Mouse (Mus musculus): ENCODE results near the gene Sh3gl3. TPM values are rescaled to one million over a fixed set of nuclear protein-coding genes. Genes with fewer than 3 reads are reported as not detected.

Sh3gl3 gene
- polyA plus RNA-seq, 1 experiment, result 0.53 TPM

- Histone ChIP-seq H3K27ac (ENCODE audit: insufficient read depth, low read length) (no peak overlapping the region), H3K4me1 (ENCODE audit: control insufficient read depth, insufficient read depth, insufficient read length) (no peaks in the 10 kb centered on the region; the same call in 1 of the 2 replicates)
Observed at GRCm38 (mm10) chr7:82234898-82235290, 61.3 kb downstream of the Sh3gl3 start.

GRCm38 (mm10) chr7:82235486-82235885 lies 61.8 kb downstream of the Sh3gl3 start:
- Histone ChIP-seq H3K4me3 (ENCODE audit: extremely low read depth, insufficient read depth, insufficient read length) (no peak overlapping the region), H3K36me3 (ENCODE audit: control insufficient read depth, insufficient read depth, low read length) (no peaks in the 10 kb centered on the region), H3K4me1 (ENCODE audit: control insufficient read depth, insufficient read depth, insufficient read length) (no peaks in the 10 kb centered on the region; the same call in 1 of the 2 replicates), H3K27ac (ENCODE audit: insufficient read depth, low read length) (no peak overlapping the region), H3K27me3 (ENCODE audit: control insufficient read depth, insufficient read depth, low read length) (no peaks in the 10 kb centered on the region)
- TF ChIP-seq POLR2A (IDR thresholded peaks at IDR 0.05; ENCODE audit: low read depth, low read length) (no peak), CTCF (IDR thresholded peaks at IDR 0.05; ENCODE audit: extremely low read depth, insufficient read depth, insufficient read length, insufficient replicate concordance) (no peak)
- 56% methylated on average over 9 of the region's 9 CpGs for WGBS
- no peak for DNase-seq (ENCODE audit: low read depth in 1 of 2, low spot score in 2 of 2)

More at GRCm38 (mm10) chr7:82234898-82235290, 61.3 kb downstream of the Sh3gl3 start:
- TF ChIP-seq POLR2A (IDR thresholded peaks at IDR 0.05; ENCODE audit: low read depth, low read length) (no peak), CTCF (IDR thresholded peaks at IDR 0.05; ENCODE audit: extremely low read depth, insufficient read depth, insufficient read length, insufficient replicate concordance) (no peak)
- no peaks in the 10 kb centered on the region for H3K27me3 ChIP-seq (ENCODE audit: control insufficient read depth, insufficient read depth, low read length)
- H3K4me3 ChIP-seq (ENCODE audit: extremely low read depth, insufficient read depth, insufficient read length), result no peak overlapping the region
- no peaks in the 10 kb centered on the region for H3K36me3 ChIP-seq (ENCODE audit: control insufficient read depth, insufficient read depth, low read length)
- no peak for DNase-seq (ENCODE audit: low read depth in 1 of 2, low spot score in 2 of 2)
- WGBS, result 49% methylated on average over 4 of the region's 4 CpGs

GRCm38 (mm10) chr7:82236152-82236898 lies 62.7 kb downstream of the Sh3gl3 start:
- Histone ChIP-seq H3K36me3 (ENCODE audit: control insufficient read depth, insufficient read depth, low read length) (no peaks in the 10 kb centered on the region), H3K27ac (ENCODE audit: insufficient read depth, low read length) (no peak overlapping the region), H3K4me1 (ENCODE audit: control insufficient read depth, insufficient read depth, insufficient read length) (no peaks in the 10 kb centered on the region; the same call in 1 of the 2 replicates), H3K4me3 (ENCODE audit: extremely low read depth, insufficient read depth, insufficient read length) (no peak overlapping the region), H3K27me3 (ENCODE audit: control insufficient read depth, insufficient read depth, low read length) (no peaks in the 10 kb centered on the region)
- 79% methylated on average over 11 of the region's 11 CpGs for WGBS
- TF ChIP-seq POLR2A (IDR thresholded peaks at IDR 0.05; ENCODE audit: low read depth, low read length), result no peak
- DNase-seq (ENCODE audit: low read depth in 1 of 2, low spot score in 2 of 2), result no peak

GRCm38 (mm10) chr7:82236899-82237162 lies 63.2 kb downstream of the Sh3gl3 start:
- TF ChIP-seq CTCF (IDR thresholded peaks at IDR 0.05; ENCODE audit: extremely low read depth, insufficient read depth, insufficient read length, insufficient replicate concordance) (no peak), POLR2A (IDR thresholded peaks at IDR 0.05; ENCODE audit: low read depth, low read length) (no peak)
- Histone ChIP-seq H3K4me3 (ENCODE audit: extremely low read depth, insufficient read depth, insufficient read length) (no peak overlapping the region), H3K27me3 (ENCODE audit: control insufficient read depth, insufficient read depth, low read length) (no peaks in the 10 kb centered on the region), H3K4me1 (ENCODE audit: control insufficient read depth, insufficient read depth, insufficient read length) (no peaks in the 10 kb centered on the region; the same call in 1 of the 2 replicates), H3K36me3 (ENCODE audit: control insufficient read depth, insufficient read depth, low read length) (no peaks in the 10 kb centered on the region), H3K27ac (ENCODE audit: insufficient read depth, low read length) (no peak overlapping the region)
- DNase-seq (ENCODE audit: low read depth in 1 of 2, low spot score in 2 of 2), result no peak
- 93% methylated on average over 4 of the region's 4 CpGs for WGBS

- WGBS, result 28% methylated on average over 8 of the region's 8 CpGs
- H3K27ac ChIP-seq (ENCODE audit: insufficient read depth, low read length), result no peak overlapping the region
- no peaks in the 10 kb centered on the region for H3K4me1 ChIP-seq (ENCODE audit: control insufficient read depth, insufficient read depth, insufficient read length)
- no peaks in the 10 kb centered on the region for H3K36me3 ChIP-seq (ENCODE audit: control insufficient read depth, insufficient read depth, low read length)
- no peak overlapping the region for H3K4me3 ChIP-seq (ENCODE audit: extremely low read depth, insufficient read depth, insufficient read length)
- H3K27me3 ChIP-seq (ENCODE audit: control insufficient read depth, insufficient read depth, low read length), result no peaks in the 10 kb centered on the region
- TF ChIP-seq CTCF (IDR thresholded peaks at IDR 0.05; ENCODE audit: extremely low read depth, insufficient read depth, insufficient read length, insufficient replicate concordance) (no peak), POLR2A (IDR thresholded peaks at IDR 0.05; ENCODE audit: low read depth, low read length) (no peak)
- DNase-seq (ENCODE audit: low read depth in 1 of 2, low spot score in 2 of 2), result no peak
Observed at GRCm38 (mm10) chr7:82240424-82241240, 67.0 kb downstream of the Sh3gl3 start.

GRCm38 (mm10) chr7:82244701-82245100 lies 71.1 kb downstream of the Sh3gl3 start:
- 87% methylated on average over 3 of the region's 3 CpGs for WGBS
- Histone ChIP-seq H3K27me3 (ENCODE audit: control insufficient read depth, insufficient read depth, low read length) (no peaks in the 10 kb centered on the region), H3K4me3 (ENCODE audit: extremely low read depth, insufficient read depth, insufficient read length) (no peak overlapping the region), H3K36me3 (ENCODE audit: control insufficient read depth, insufficient read depth, low read length) (no peaks in the 10 kb centered on the region), H3K4me1 (ENCODE audit: control insufficient read depth, insufficient read depth, insufficient read length) (no peaks in the 10 kb centered on the region), H3K27ac (ENCODE audit: insufficient read depth, low read length) (no peak overlapping the region)
- no peak for DNase-seq (ENCODE audit: low read depth in 1 of 2, low spot score in 2 of 2)
- TF ChIP-seq POLR2A (IDR thresholded peaks at IDR 0.05; ENCODE audit: low read depth, low read length), result no peak
- TF ChIP-seq CTCF (IDR thresholded peaks at IDR 0.05; ENCODE audit: extremely low read depth, insufficient read depth, insufficient read length, insufficient replicate concordance), result no peak

All from spleen, adult 2 months (tissue).